Mouse (Mus musculus): ENCODE data around the gene 0610009B22Rik.
"Not testable (repeated sequence)": the region's sequence is repeated elsewhere in the genome, so short reads cannot be mapped to it uniquely, and the experiment has no call there.

Gene 0610009B22Rik

GRCm38 (mm10) chr11:51688330-51689328, at the start of gene 0610009B22Rik:
TSS of gene 0610009B22Rik (minus strand) at chr11:51688874.
- peak; percentile 99 for DNase-seq (ENCODE audit: low read depth, low spot score)

GRCm38 (mm10) chr11:51734218-51734617, 45.5 kb upstream of the 0610009B22Rik start:
- not testable (repeated sequence) for DNase-seq (ENCODE audit: low read depth, low spot score)

- no peak for DNase-seq (ENCODE audit: low read depth, low spot score)
These were observed 44.2 kb upstream of the 0610009B22Rik start for GRCm38 (mm10) chr11:51732883-51733282.

GRCm38 (mm10) chr11:51721066-51721465, 32.4 kb upstream of the 0610009B22Rik start:
- DNase-seq (ENCODE audit: low read depth, low spot score) = no peak

GRCm38 (mm10) chr11:51707080-51707479, 18.4 kb upstream of the 0610009B22Rik start:
- DNase-seq (ENCODE audit: low read depth, low spot score) = no peak

- DNase-seq (ENCODE audit: low read depth, low spot score) = no peak
These were observed 17.8 kb upstream of the 0610009B22Rik start for GRCm38 (mm10) chr11:51706451-51706850.

GRCm38 (mm10) chr11:51703379-51703998, 14.8 kb upstream of the 0610009B22Rik start:
- no peak for DNase-seq (ENCODE audit: low read depth, low spot score)

- no peak for DNase-seq (ENCODE audit: low read depth, low spot score)
These were observed 14.2 kb upstream of the 0610009B22Rik start for GRCm38 (mm10) chr11:51702831-51703230.

GRCm38 (mm10) chr11:51694984-51695383, 6.3 kb upstream of the 0610009B22Rik start:
- peak; percentile 26 for DNase-seq (ENCODE audit: low read depth, low spot score)

GRCm38 (mm10) chr11:51690597-51690996, 1.9 kb upstream of the 0610009B22Rik start:
- DNase-seq (ENCODE audit: low read depth, low spot score) = not testable (repeated sequence)

GRCm38 (mm10) chr11:51689343-51689742, 669 bp upstream of the 0610009B22Rik start:
- no peak for DNase-seq (ENCODE audit: low read depth, low spot score)

GRCm38 (mm10) chr11:51681976-51682374, 6.7 kb downstream of the 0610009B22Rik start:
- DNase-seq (ENCODE audit: low read depth, low spot score) = no peak

- DNase-seq (ENCODE audit: low read depth, low spot score) = peak; percentile 79
These were observed 7.2 kb downstream of the 0610009B22Rik start for GRCm38 (mm10) chr11:51681324-51681975.

- no peak for DNase-seq (ENCODE audit: low read depth, low spot score)
These were observed 9.2 kb downstream of the 0610009B22Rik start for GRCm38 (mm10) chr11:51679466-51679865.

GRCm38 (mm10) chr11:51677737-51678418, 10.8 kb downstream of the 0610009B22Rik start:
- no peak for DNase-seq (ENCODE audit: low read depth, low spot score)

- DNase-seq (ENCODE audit: low read depth, low spot score) = no peak
These were observed 13.3 kb downstream of the 0610009B22Rik start for GRCm38 (mm10) chr11:51675386-51675785.

- no peak for DNase-seq (ENCODE audit: low read depth, low spot score)
These were observed 15.4 kb downstream of the 0610009B22Rik start for GRCm38 (mm10) chr11:51673291-51673690.

GRCm38 (mm10) chr11:51671376-51671775, 17.3 kb downstream of the 0610009B22Rik start:
- DNase-seq (ENCODE audit: low read depth, low spot score) = no peak

- DNase-seq (ENCODE audit: low read depth, low spot score) = no peak
These were observed 17.8 kb downstream of the 0610009B22Rik start for GRCm38 (mm10) chr11:51670846-51671245.

- DNase-seq (ENCODE audit: low read depth, low spot score) = not testable (repeated sequence)
These were observed 23.9 kb downstream of the 0610009B22Rik start for GRCm38 (mm10) chr11:51664747-51665146.

GRCm38 (mm10) chr11:51662632-51663031, 26.0 kb downstream of the 0610009B22Rik start:
- DNase-seq (ENCODE audit: low read depth, low spot score) = no peak

All from telencephalon, adult 2 months (tissue).